22 mouse cellular contexts compared by ENCODE assay signal in the genomic region with DNA sequence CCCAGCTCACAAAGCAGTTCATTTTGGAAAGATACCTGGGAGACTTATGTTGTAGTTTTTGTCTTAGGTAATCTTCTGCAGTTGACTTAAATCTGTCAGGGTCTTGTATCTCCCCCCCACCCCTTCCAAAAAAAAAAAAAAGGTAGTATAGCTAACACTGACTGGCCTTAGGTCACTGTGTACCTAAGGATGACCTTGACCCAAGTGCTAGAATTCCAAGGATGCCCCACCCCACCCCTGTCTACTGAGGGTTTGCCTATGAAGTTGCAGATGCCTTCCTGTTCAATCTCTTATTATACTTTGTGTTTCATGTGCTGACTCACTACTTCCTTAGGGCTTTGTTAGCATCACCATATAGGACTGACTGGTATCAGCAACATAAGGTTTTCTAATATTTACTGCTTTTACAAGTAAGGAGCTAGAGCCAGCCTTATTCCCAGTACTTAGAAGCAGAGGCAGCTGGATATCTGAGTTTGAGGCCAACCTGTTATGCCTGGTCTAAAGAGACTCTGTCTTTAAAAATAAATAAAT. TPM values are rescaled to one million over a fixed set of nuclear protein-coding genes. Genes with fewer than 3 reads are reported as not detected.
DNase-seq lines count a peak whose midpoint lies in the region; ATAC-seq and TF ChIP-seq lines count a peak whose summit lies in the region.
"Had no signal": no experiment of that assay in that cellular context is flagged by ENCODE, and none has a peak within 500 bp of the region (broad histone marks: within the 10 kb centered on the region; RNA-seq: fewer than 3 reads in every experiment).

No protein-coding gene starts in this region.

- peaks cover 40% of the 10 kb centered on the region for H3K36me3 ChIP-seq in midbrain, embryonic 11.5 days (ENCODE audit: control insufficient read depth, insufficient read depth, low read length)
- peaks cover 32% of the 10 kb centered on the region; the same call in 1 of the 2 replicates for H3K36me3 ChIP-seq in midbrain, postnatal 0 days (ENCODE audit: insufficient read depth, low read length)
- peaks cover 4% of the 10 kb centered on the region for H3K36me3 ChIP-seq in stomach, postnatal 0 days (ENCODE audit: control insufficient read depth, insufficient read depth, low read length)

- TF ChIP-seq CTCF in midbrain, postnatal 0 days (IDR thresholded peaks at IDR 0.05) = no peak
- no peak for TF ChIP-seq CTCF in stomach, postnatal 0 days (IDR thresholded peaks at IDR 0.05; ENCODE audit: low read depth)
- TF ChIP-seq CTCF in cerebellum, adult 2 months (IDR thresholded peaks at IDR 0.05; ENCODE audit: borderline replicate concordance, insufficient read depth, low read depth, low read length) = no peak

- H3K27me3 ChIP-seq in midbrain, embryonic 11.5 days (ENCODE audit: control insufficient read depth, insufficient read depth, low read length) = no peaks in the 10 kb centered on the region
- H3K27me3 ChIP-seq in midbrain, postnatal 0 days (ENCODE audit: insufficient read depth, low read length) = no peaks in the 10 kb centered on the region
- H3K27me3 ChIP-seq in stomach, postnatal 0 days (ENCODE audit: control insufficient read depth, insufficient read depth, low read length) = no peaks in the 10 kb centered on the region
- no peaks in the 10 kb centered on the region for H3K27me3 ChIP-seq in cerebellum, adult 2 months (ENCODE audit: control insufficient read depth, insufficient read depth, low read length)
- H3K27me3 ChIP-seq: embryonic facial prominence, embryonic 12.5 days; forebrain, embryonic 13.5 days; forebrain, embryonic 15.5 days; Patski had no signal

- no peaks in the 10 kb centered on the region for H3K4me1 ChIP-seq in midbrain, embryonic 11.5 days (ENCODE audit: control insufficient read depth, insufficient read depth, low read length)
- H3K4me1 ChIP-seq in midbrain, postnatal 0 days (ENCODE audit: insufficient read depth, low read length) = no peaks in the 10 kb centered on the region
- H3K4me1 ChIP-seq in stomach, postnatal 0 days (replicated peaks; ENCODE audit: control insufficient read depth, insufficient read depth) = no peaks in the 10 kb centered on the region
- peaks cover 7% of the 10 kb centered on the region; the same call in 1 of the 2 replicates for H3K4me1 ChIP-seq in cerebellum, adult 2 months (ENCODE audit: control insufficient read depth, insufficient read depth, low read length)
- H3K4me1 ChIP-seq: embryonic facial prominence, embryonic 10.5 days; embryonic facial prominence, embryonic 12.5 days; forebrain, embryonic 13.5 days; forebrain, embryonic 15.5 days had no signal

- no peak overlapping the region for H3K27ac ChIP-seq in midbrain, embryonic 11.5 days (ENCODE audit: low read depth, low read length)
- no peak overlapping the region for H3K27ac ChIP-seq in midbrain, postnatal 0 days (ENCODE audit: low read depth, low read length)
- no peak overlapping the region for H3K27ac ChIP-seq in stomach, postnatal 0 days (replicated peaks)
- H3K27ac ChIP-seq in cerebellum, adult 2 months (ENCODE audit: insufficient read depth, low read length) = no peak overlapping the region; the same call in 1 of the 2 replicates
- H3K27ac ChIP-seq: embryonic facial prominence, embryonic 10.5 days; embryonic facial prominence, embryonic 12.5 days; forebrain, embryonic 13.5 days; forebrain, embryonic 15.5 days had no signal

- no peak for TF ChIP-seq POLR2A in cerebellum, adult 2 months (IDR thresholded peaks at IDR 0.05; ENCODE audit: borderline replicate concordance, insufficient read depth, low read length)

- no peak overlapping the region for H3K4me3 ChIP-seq in midbrain, embryonic 11.5 days (ENCODE audit: low read depth, low read length)
- no peak overlapping the region for H3K4me3 ChIP-seq in midbrain, postnatal 0 days (ENCODE audit: low read depth, low read length)
- no peak overlapping the region for H3K4me3 ChIP-seq in stomach, postnatal 0 days (ENCODE audit: low read depth, low read length)
- H3K4me3 ChIP-seq in cerebellum, adult 2 months (replicated peaks; ENCODE audit: insufficient read depth, low read depth, low read length) = no peak overlapping the region
- H3K4me3 ChIP-seq: embryonic facial prominence, embryonic 10.5 days; embryonic facial prominence, embryonic 12.5 days; forebrain, embryonic 13.5 days; forebrain, embryonic 15.5 days had no signal

- H3K9ac ChIP-seq in midbrain, embryonic 11.5 days (ENCODE audit: low read length) = no peak overlapping the region
- H3K9ac ChIP-seq in midbrain, postnatal 0 days (replicated peaks; ENCODE audit: low read length, poor library complexity, severe bottlenecking) = no peak overlapping the region
- no peak overlapping the region for H3K9ac ChIP-seq in stomach, postnatal 0 days (ENCODE audit: low read length)
- H3K9ac ChIP-seq: embryonic facial prominence, embryonic 12.5 days; forebrain, embryonic 13.5 days; forebrain, embryonic 15.5 days had no signal

- no peak for ATAC-seq in midbrain, embryonic 11.5 days (ENCODE audit: low FRiP score)
- no peak for ATAC-seq in midbrain, postnatal 0 days (ENCODE audit: low FRiP score)
- 0 out of 2 replicates have a peak, but pooled peaks have one; percentile 10 for ATAC-seq in stomach, postnatal 0 days (ENCODE audit: low FRiP score, low TSS enrichment)
- ATAC-seq: activated CD4-positive, CD25-positive, alpha-beta regulatory T cell, adult 4 months; forebrain, embryonic 13.5 days; forebrain, embryonic 15.5 days; Patski had no signal

- peaks cover 4% of the 10 kb centered on the region; the same call in 1 of the 2 replicates for H3K9me3 ChIP-seq in midbrain, embryonic 11.5 days (ENCODE audit: control insufficient read depth, low read length)
- H3K9me3 ChIP-seq in midbrain, postnatal 0 days (ENCODE audit: low read length) = no peaks in the 10 kb centered on the region
- H3K9me3 ChIP-seq in stomach, postnatal 0 days (ENCODE audit: control insufficient read depth, low read length) = no peaks in the 10 kb centered on the region
- H3K9me3 ChIP-seq: G1E had no signal

- DNase-seq in midbrain, embryonic 11.5 days (ENCODE audit: low spot score, missing footprints) = peak; percentile 60
- DNase-seq in midbrain, postnatal 0 days (ENCODE audit: low spot score) = no peak
- DNase-seq in ES-CJ7 (ENCODE audit: low read depth, low spot score) (peak; percentile 52), R1 (ENCODE audit: low read depth, low spot score) (peak; percentile 73)
- DNase-seq in stomach, postnatal 0 days (ENCODE audit: low spot score) = no peak
- DNase-seq in thymus, postnatal 10 days (ENCODE audit: low spot score in 2 of 2) = no peak
- no peak for DNase-seq in cerebellum, adult 2 months
- DNase-seq in right cerebral cortex, adult 2 months (ENCODE audit: low spot score in 2 of 2) = no peak
- DNase-seq: adrenal gland, adult 8-10 months; adrenal gland, postnatal 14 days; adrenal gland, postnatal 36 days; cerebellum, adult 11-12 months; cerebellum, adult 9-10 months; cerebellum, postnatal 10 days; cerebellum, postnatal 25 days had no signal

- H3K4me2 ChIP-seq in midbrain, embryonic 11.5 days = no peak overlapping the region
- H3K4me2 ChIP-seq in midbrain, postnatal 0 days (ENCODE audit: low read depth, low read length, poor library complexity, severe bottlenecking) = no peak overlapping the region
- H3K4me2 ChIP-seq in stomach, postnatal 0 days (replicated peaks; ENCODE audit: low read depth) = no peak overlapping the region
- H3K4me2 ChIP-seq: embryonic facial prominence, embryonic 12.5 days; forebrain, embryonic 13.5 days; forebrain, embryonic 15.5 days had no signal

- no peak for TF ChIP-seq EP300 in stomach, postnatal 0 days (optimal IDR thresholded peaks at IDR 0.05)

RNA-seq across cellular contexts. Expression of a gene that starts 8.8 kb away (rescaled TPM):
- 52.2 and 56.5 TPM in 2 replicates for polyA plus RNA-seq in midbrain, embryonic 11.5 days (2014; fragmentation: Nextera tagmentation; extraction: Ambion mirVana)
- total RNA-seq in midbrain, postnatal 0 days (2014; rRNA removed) = 38.0 and 43.8 TPM in 2 replicates
- 16.0 and 20.4 TPM in 2 replicates for polyA plus RNA-seq in midbrain, postnatal 0 days (2015; fragmentation: Nextera tagmentation; extraction: Ambion mirVana)
- 17.6 and 18.4 TPM in 2 replicates for polyA plus RNA-seq in stomach, postnatal 0 days (2015; fragmentation: Nextera tagmentation; extraction: Ambion mirVana)
- polyA plus RNA-seq in cerebellum, adult 2 months (2012; rRNA removed) = 28.9 and 30.6 TPM in 2 replicates

Comparison
In these comparisons a context has a peak if more than half of its experiments do, and no peak if none do; other contexts are left out.
1. DNase-seq: peak in midbrain, embryonic 11.5 days (single experiment), ES-CJ7 (single experiment) and R1 (single experiment); none in midbrain, postnatal 0 days (single experiment), stomach, postnatal 0 days (single experiment), thymus, postnatal 10 days (0 of 2), cerebellum, adult 2 months (0 of 2) and right cerebral cortex, adult 2 months (0 of 2).